Mouse (Mus musculus): ENCODE data around the gene Fam240b. TPM values are rescaled to one million over a fixed set of nuclear protein-coding genes. Genes with fewer than 3 reads are reported as not detected.
A peak's percentile ranks its signal among the peaks of the same experiment; 100 is the strongest.
"Not testable (repeated sequence)": the region's sequence is repeated elsewhere in the genome, so short reads cannot be mapped to it uniquely, and the experiment has no call there.

Gene Fam240b
- not detected for total RNA-seq (2021)

DNA sequence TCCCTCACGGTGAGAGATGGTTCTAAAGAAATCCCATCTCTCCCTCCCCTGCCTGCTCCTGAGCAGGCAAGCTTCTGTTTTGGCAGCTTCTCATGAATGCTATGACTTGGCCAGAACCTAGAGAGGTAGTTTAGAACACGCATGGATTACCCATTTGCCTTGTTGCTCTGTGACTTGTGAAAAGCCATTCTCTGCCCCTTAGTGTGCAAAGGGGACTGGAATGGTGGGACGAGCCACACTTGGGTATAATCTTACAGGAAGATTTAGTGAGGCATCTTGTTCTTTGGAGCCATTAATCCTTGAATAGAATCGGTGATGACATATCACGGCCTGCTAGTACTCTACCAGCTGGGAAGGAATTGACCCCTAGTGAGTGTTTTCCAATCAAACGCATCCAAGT, at the start of gene Fam240b:
TSS of gene Fam240b (minus strand) at position 101 of the 400 bp plus-strand sequence.
- intact Hi-C loops (cut with DNase I) = no loop called here
- no peak for DNase-seq

DNA sequence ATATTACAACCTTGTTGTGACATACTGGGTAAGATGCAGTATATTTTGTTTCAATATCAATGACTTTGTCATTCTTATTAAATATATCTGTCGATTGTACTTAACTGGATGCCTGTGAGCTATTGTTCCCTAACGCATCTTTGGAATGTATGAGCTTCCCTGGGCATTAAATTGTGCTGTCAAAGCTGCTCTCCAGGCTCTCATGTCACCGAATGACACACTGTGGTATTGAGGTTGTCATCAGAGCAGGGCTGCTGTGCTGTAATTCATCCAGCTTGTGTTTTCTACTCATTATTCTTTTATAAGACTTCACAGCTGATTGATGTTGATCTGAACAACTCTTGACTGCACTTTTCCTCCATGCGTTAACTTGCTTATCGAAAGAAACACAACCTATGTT, 32.5 kb upstream of the Fam240b start:
- intact Hi-C loops (cut with DNase I) = no loop called here
- no peak for DNase-seq

DNA sequence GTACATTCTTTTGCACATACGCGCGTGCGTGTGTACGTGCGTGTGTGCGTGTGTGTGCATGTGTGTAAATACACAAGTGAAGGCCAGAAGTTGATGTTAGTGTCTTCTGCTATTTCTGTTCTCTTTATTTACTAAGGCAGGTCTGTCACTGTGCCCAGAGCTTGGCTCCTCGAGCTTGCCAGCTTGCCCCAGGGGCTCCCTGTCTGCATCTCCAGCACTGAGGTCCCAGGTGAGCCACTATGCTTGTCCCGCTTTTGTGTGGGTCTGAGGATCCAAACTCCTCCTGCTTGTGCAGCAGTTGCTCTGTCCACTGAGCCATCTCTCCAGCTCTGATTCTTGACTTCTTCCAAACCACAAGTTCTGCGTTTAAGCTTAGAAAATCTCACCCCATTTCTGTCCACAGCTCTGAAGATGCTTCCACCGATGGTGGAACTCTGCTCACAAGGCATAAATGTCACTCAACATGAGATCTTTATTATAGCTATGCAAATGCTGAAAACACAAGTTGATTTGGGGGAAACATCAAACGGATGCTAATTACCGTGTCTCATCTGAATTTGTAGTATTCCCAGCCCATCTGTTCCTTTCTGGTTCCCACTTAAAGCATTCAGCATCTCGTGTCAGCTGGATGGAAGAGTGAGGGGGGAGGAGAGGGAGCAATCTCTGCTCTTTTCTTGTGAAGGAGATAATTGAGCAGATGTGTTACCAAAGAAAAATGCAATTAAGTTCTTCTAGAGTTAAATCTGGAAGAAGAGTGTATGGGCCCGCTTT, 29.1 kb upstream of the Fam240b start:
- intact Hi-C loops (cut with DNase I) = no loop called here
- DNase-seq = no peak

DNA sequence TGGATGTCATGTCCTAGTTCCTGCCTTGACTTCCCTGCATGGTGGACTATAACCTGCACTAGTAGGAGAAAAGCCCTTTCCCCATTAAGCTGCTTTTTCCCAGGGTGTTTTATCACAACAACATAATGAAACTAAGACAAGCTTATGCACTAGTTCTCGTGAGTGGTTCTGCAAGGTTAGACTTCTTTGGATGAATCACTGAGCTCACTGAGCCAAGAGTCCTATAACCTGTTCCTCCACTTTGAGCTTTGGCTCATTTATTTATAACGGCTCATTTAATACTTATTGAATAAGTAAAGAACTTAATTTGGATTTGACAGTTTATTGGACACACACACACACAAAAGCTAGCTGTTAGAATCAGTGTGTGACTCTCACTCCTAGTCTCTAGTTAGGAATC, 16.7 kb upstream of the Fam240b start:
- intact Hi-C loops (cut with DNase I) = no loop called here
- DNase-seq = no peak

DNA sequence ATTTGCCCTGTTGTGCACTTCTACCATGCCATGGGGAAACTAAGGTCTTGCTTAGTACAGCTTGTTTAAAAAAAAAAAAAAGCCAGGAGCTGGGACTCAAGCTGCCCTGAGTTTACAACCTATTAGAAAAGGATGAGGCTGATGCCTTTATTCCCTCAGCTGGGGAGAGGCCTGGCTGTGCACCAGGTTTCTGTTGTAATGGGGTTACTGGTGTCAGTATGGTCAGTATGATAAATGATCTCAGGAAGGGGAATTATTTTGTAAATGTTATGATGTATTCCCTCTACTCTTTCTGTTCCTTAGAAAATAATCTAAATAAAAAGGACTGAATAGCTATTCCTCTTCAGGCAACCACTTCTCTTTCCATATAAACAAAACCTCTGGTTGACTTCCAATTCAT, 14.0 kb upstream of the Fam240b start:
- no peak for DNase-seq
- intact Hi-C loops (cut with DNase I) = no loop called here

DNA sequence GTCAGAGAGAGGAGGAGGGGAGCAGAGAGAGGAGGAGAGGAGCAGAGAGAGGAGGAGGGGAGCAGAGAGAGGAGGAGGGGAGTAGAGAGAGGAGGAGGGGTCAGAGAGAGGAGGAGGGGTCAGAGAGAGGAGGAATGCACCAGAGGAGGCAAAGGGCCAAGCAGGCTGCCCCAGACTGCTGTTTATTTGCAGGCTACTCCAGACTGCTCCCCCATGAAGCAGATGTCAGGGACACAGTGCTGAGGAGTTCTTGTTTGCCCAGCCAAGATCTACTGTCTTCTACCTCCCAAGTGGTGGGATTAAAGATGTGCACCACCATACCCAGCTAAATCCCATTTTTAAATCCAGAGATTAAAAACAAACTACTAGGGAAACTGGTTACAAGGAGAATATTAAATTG, 9.8 kb upstream of the Fam240b start:
- intact Hi-C loops (cut with DNase I) = no loop called here
- no peak for DNase-seq

DNA sequence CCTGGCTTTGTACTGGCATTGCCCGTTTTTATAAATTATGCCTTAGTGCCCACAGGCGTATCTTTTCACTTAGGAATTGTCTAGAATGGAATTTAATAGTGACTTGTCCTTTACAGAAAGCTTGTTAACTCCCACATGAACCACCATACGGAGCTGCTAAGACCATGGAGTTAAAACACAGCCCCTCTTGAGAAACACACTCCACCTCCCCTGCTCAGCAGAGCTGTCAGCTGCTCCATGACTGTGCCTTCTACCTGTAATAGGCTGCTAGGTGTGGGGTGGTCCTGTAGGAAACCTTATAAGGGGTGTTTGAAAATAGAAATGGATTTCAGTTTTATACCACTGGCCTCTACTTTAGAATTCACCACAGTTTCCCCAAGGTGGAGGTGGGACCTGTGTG, 5.2 kb upstream of the Fam240b start:
- DNase-seq = no peak

DNA sequence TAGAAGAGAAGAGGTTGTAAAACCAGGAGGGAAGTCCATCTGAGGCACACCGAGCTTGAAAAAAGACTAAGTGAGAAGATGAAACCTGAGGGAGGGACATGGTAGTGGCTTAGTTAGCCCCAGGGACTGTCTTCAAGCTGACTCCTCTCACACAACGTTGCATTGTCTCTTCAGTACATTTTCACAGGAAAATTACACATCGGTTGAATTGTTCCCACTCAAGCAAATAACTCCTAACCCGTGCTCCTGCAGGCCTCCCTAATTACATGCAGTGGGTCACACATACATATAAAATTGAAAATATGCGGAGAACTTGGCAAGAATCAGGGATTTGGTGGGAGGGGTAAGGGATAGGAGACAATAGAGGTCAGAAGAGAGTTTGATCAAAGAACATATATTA, 4.0 kb downstream of the Fam240b start:
- DNase-seq = no peak
- intact Hi-C loops (cut with DNase I) = no loop called here

More for the DNA sequence above, 5.2 kb upstream of the Fam240b start:
- intact Hi-C loops (cut with DNase I) = no loop called here

DNA sequence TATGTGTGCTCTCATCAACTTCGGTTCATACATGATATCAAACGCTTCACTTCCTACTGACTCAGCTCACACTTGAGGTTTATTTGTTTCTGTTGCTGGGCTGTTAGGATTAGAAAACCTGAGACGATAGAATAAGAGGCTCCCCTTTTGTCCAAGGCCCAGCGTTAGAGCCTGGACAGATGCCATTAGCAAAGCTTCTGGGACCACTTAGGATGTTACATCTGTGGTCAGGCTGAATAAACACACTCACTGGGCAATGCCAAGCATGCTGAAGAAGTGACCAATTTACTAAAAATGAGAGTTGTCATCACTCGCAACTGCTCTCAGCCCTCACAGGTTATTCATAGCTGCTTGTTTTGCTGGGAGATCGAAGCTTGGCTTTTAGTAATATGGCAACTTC, 7.7 kb downstream of the Fam240b start:
- intact Hi-C loops (cut with DNase I) = no loop called here
- no peak for DNase-seq

DNA sequence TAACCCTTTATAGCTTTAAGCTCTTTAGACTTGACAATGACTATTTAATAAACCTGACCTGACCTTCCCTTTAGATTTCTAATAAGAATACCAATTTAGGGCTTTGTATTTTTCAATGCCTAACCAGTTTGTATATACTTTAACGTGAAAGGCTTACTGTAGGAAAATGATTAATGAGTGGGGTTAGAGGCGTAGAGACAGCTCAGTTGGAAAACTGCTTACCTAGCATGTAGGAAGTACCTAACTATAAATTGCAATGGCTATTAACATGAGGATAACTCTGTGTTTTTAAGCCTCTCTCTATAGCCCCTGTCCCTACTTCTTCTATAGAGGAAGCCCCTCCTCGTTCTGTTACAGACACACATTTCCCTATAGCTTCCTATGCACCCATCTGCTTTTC, 17.6 kb downstream of the Fam240b start:
- intact Hi-C loops (cut with DNase I) = no loop called here
- DNase-seq = no peak

DNA sequence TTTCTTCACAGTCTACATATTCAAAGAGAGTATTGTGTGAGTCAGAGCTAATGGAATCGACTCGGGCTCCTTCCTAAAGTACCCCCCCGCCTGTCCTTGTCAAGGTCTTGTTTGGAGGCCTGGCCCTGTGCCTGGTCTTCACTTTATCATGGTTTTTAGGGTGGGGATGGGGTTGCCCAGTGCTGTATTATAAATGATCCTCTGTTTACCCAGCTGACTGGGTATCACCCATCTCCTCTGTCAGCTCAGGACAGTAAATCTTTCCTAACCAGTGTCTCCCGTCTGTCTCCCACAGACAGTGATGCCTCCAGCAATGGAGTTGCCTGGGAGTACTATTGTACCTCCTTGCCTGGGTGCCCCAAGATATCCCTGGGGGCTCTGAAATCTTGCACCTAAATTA, 19.6 kb downstream of the Fam240b start:
- no peak for DNase-seq
- intact Hi-C loops (cut with DNase I) = no loop called here

DNA sequence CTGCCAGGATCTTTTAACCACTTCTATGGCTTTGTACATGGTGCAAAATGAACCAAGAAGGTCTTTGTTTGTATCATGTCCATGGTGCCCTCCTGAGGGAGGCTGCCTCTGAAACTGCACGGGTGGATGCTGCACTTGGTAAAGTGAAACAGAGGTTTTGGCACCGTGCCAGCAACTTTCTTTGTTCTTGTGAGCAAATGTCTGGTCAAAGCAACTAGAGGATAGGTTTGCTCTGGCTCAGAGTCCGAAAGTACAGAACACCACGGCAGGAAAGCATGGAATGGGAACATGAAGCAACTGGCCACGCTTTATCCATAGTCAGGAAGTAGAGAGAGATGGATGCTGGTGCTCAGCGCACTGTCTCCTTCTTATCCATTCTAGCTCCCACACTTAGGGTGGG, 29.7 kb downstream of the Fam240b start:
- DNase-seq = peak in 1 of 2 experiments; percentile 19
- intact Hi-C loops (cut with DNase I) = no loop called here

DNA sequence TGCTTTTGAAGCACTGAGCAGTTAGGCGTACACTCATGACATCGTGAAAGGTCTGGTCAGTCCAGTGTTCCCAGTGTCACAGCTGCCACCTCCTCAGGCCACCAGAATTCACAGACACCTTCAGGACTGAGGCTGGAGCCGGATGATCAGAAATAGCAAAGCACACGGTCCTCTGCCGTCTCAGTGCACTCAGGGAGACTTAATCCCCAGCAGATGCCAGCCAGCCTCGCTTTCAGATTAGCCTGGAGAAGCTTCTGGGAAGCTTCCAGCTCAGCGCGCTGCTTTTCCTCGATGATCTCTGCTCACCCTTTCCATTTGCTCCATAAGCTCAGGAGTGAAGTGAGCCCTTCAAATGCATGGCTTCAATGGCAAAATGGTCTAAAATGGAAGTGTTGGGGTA, 32.4 kb downstream of the Fam240b start:
- peak in 1 of 2 experiments; percentile 6 for DNase-seq
- intact Hi-C loops (cut with DNase I) = no loop called here

DNA sequence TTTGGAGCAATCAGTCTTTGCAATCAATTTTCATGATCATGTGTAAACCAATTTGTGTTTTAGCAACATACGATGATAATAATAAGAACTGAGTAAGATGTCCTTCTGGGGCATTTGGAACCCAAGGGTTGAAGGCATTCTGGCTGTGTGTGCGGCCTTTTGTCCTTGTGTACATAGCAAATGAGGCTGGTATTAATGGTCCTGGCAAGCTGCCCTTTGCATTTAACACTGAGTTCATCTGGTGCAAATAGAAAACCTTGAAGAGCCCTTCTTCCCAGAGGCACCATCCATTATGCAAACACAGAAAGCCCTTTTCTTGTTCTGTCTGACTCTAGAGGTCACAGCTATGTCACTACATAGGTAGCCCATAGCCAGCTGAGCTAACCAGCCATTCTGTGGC, 35.0 kb downstream of the Fam240b start:
- no peak for DNase-seq
- intact Hi-C loops (cut with DNase I) = no loop called here

DNA sequence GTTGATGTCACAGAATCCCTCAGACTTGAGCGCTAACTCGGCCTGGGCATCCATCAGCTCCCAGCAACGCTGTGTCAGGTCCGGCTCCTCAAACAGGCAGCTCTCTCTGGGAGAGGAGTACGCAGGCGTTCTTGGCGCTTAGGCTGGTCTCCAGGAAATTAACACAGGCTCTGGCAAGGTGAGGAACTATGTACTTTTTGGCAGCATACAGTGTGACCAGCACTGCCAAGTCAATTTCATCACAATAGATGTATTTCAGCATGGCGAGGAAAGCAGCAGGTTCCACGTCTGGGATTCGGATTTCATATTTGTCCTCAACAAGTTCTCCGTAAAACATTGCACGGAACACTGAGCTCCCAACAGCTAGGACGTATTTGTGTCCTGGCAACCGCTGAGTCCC, 39.4 kb downstream of the Fam240b start:
- intact Hi-C loops (cut with DNase I) = no loop called here
- DNase-seq = no peak

DNA sequence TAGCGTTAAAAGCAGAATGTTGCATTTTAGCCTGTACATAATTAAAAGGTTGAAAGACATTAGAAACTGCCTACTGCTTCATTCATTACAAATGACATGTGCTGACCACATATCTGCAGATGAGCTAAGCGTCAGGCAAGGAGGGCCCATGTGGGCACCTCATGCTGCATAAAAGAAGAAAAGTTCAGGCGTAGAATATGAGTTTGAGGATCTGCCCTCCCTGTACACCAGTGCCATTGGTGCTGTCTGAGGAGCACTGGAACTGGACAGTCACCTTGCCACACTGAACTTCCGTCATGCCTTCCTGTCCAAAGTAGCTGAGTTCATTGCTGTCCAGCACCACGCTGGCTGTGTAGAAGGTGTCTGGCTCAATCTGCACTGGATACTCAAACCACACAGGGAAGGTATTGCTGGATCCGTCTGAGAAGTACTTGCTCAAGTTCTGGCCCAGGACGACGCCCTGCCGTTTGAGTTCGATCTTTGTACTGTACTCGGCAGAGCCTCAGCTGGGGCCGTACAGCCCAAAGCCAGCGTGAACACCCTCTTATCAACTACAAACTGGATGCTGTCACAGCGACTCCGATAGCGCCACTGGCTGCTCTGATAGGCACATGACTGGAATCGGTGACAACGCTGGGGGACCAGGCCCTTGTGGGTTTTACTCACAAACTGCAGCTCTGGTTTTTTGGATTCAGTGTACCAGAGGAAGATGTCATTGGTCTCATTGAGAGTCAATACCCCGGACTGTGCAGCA, 40.2 kb downstream of the Fam240b start:
- intact Hi-C loops (cut with DNase I); DNase-seq: not testable (repeated sequence)

DNA sequence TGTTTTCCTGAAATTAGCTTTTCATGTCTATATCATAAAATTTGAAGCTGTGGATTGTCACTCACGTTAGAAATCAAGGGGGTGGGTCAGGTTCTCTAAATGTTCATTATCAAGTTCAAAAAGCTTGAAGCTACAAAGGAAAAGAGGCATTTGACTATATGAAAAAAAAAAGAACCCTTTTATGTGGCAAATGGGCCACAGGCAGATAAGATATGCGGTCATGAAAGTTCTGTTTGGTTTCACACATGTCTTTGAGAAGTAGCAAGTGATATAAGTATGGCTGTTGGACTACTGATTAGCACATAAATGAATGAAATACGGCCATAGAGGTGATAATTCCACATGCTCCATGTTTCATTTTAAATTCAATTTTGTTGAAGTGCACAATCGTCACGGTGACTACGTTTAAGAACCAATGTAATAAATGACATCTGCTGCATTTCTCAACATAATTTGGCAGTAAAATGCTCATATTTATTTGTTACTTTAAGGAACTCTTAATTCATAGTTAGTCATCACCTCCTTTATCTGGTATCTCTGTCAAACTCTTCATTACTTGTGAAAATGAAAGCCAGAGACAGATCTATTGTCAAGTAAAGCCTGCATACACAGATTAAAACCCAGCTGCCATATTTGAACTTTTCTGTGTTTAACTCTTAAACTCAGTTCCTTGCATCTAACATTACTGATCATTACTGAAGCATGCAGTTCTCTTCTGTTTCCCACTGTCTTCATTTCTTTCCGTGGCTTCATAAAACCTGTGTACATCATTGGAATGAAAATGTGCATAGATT, 47.4 kb downstream of the Fam240b start:
- intact Hi-C loops (cut with DNase I) = no loop called here
- no peak for DNase-seq

DNA sequence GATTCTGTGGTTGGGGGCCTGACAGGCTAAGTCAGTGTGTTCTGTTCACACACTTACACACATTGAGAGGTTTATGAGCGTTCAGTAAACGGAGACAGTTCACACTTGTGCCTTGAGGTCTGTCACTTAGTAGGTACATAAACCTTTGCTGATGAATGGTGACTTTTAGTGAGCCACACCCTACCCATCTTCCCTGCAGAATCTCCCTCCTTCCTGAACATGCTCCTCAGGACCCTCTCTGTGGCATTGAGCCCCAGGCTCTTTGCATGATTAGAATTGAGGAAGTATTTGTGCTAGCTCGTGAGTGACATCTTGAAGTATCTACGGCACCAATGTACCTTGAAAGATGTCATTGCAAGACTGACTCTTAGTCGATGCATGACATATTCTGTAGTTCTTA, 48.9 kb downstream of the Fam240b start:
- intact Hi-C loops (cut with DNase I) = loop anchor here (2.0 kb wide), 1 partner anchor 124 kb away; no protein-coding TSS in a partner anchor
- DNase-seq = no peak

DNA sequence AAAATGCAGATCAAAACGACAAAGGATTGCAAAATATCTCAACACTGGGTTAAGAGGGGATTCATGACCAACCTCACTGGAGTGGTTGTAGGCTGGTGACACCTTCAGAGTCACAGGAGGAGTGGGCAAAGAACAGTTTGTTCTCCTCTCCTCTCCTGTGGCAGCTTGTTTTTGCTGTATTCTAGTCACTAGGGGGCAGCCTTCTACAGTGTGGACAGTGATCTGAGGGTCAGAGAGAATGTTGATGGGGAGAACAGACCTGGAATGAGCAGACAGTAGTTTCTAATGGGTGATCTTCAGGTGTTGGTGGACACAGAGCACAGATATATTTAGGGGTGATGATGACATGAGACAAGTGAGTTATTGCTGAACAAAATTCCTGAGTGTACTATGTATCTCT, 49.6 kb downstream of the Fam240b start:
- intact Hi-C loops (cut with DNase I) = loop anchor here (2.0 kb wide), 1 partner anchor 125 kb away; no protein-coding TSS in a partner anchor
- peak; percentile 32 to 52 for DNase-seq

DNA sequence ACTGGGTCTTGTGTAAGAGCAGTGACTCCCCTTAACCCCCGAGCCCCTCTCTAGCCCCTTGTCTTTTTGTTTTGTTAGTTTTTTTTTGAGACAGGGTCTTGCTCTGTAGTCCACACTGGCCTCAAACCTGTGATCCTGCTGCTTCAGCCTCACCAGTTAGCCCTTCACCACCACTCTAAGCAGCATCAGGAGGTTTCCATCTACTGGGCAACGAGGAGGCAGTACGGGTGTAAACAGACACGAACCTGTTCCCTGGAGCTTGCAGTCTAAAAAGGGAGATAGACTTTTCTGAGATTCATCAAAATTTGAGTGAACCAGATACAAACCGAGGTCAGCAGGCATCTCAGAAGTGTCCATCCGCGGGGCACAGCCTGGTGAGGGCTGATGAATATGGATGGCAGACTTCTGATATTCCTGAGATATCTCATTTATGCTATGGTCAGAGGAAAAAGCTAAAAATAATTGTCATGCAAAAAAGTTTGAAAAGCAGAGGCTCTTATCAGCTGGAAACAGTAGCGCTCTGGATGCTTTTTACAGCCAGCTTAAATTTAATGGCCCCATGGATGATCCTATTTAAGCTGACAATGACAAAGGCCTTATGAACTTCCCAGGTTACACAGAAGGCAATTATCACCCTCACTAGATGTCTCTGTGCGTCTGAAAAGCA, 52.2 kb downstream of the Fam240b start:
- intact Hi-C loops (cut with DNase I) = no loop called here

More for the DNA sequence above, 52.2 kb downstream of the Fam240b start:
- DNase-seq = no peak
